9 mouse cellular contexts compared by ENCODE assay signal in the genomic region with DNA sequence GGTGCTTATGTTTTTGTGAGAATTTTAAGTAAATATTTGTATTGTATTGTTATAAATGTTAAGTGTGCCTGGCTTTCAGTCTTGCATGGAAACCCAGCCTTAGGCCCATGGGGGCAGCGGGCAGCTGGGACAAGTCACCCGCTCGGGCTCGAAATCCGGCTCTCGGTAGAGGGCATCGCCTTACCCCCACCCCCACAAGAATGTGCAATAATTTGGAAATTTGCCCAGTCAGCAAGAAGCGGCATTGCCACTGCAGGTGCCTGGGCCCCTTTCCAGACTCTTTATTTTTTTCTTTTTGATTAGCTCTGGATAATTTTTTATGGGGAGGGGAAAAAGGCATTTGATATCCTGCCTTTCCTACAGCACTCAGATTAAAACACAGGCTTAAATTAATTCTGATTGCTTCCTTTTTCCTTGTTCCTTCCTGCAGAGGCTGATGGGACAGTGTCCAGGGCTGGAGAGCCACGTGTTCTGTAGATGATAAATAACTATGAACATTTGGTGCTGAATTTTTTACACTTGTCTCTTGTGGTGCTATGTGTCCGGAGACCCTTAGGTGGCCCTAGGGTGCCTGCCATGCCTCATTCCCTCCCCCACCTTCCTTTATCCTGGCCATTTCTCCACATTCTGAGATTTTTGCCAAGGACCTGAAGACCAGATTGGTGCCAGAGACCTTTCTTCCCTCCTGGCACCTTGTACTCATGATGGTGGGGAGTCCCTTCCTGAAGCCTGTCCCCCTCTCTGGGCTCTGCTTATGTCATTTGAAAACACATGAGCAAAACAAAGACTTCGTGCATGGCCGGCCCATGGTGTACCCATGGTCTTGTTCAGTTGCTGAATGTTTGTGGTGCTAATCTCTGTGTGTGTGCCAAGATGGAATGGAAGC. TPM values are rescaled to one million over a fixed set of nuclear protein-coding genes. Genes with fewer than 3 reads are reported as not detected.
DNase-seq lines count a peak whose midpoint lies in the region; ATAC-seq and TF ChIP-seq lines count a peak whose summit lies in the region.
"Had no signal": no experiment of that assay in that cellular context is flagged by ENCODE, and none has a peak within 500 bp of the region (broad histone marks: within the 10 kb centered on the region; RNA-seq: fewer than 3 reads in every experiment).

No protein-coding gene starts in this region.

- 65% methylated on average over 12 of the region's 12 CpGs for WGBS in embryonic facial prominence, embryonic 14.5 days
- 91% methylated on average over 12 of the region's 12 CpGs for WGBS in embryonic facial prominence, embryonic 10.5 days
- WGBS in midbrain, embryonic 14.5 days, result 77% methylated on average over 12 of the region's 12 CpGs
- 74% methylated on average over 12 of the region's 12 CpGs for WGBS in midbrain, embryonic 13.5 days
- 57% methylated on average over 12 of the region's 12 CpGs for WGBS in midbrain, postnatal 0 days

- no peak overlapping the region for H3K4me2 ChIP-seq in embryonic facial prominence, embryonic 14.5 days (ENCODE audit: low read depth, low read length)
- no peak overlapping the region for H3K4me2 ChIP-seq in midbrain, embryonic 14.5 days (ENCODE audit: low read length)
- no peak overlapping the region for H3K4me2 ChIP-seq in midbrain, embryonic 13.5 days (replicated peaks)
- H3K4me2 ChIP-seq in midbrain, postnatal 0 days (ENCODE audit: low read depth, low read length, poor library complexity, severe bottlenecking), result no peak overlapping the region
- H3K4me2 ChIP-seq: embryonic facial prominence, embryonic 13.5 days had no signal

- H3K9ac ChIP-seq in embryonic facial prominence, embryonic 14.5 days (ENCODE audit: low read depth, low read length), result no peak overlapping the region
- no peak overlapping the region for H3K9ac ChIP-seq in midbrain, embryonic 14.5 days (replicated peaks; ENCODE audit: low read length)
- H3K9ac ChIP-seq in midbrain, embryonic 13.5 days (replicated peaks), result no peak overlapping the region
- no peak overlapping the region for H3K9ac ChIP-seq in midbrain, postnatal 0 days (replicated peaks; ENCODE audit: low read length, poor library complexity, severe bottlenecking)
- H3K9ac ChIP-seq: embryonic facial prominence, embryonic 13.5 days had no signal

- H3K36me3 ChIP-seq in embryonic facial prominence, embryonic 14.5 days (ENCODE audit: control insufficient read depth, insufficient read depth, low read length), result peaks cover 65% of the 10 kb centered on the region
- H3K36me3 ChIP-seq in embryonic facial prominence, embryonic 10.5 days (replicated peaks), result peaks cover 14% of the 10 kb centered on the region
- H3K36me3 ChIP-seq in midbrain, embryonic 14.5 days (ENCODE audit: control insufficient read depth, insufficient read depth, low read length), result no peaks in the 10 kb centered on the region
- H3K36me3 ChIP-seq in midbrain, embryonic 13.5 days, result no peaks in the 10 kb centered on the region
- H3K36me3 ChIP-seq in midbrain, postnatal 0 days (ENCODE audit: insufficient read depth, low read length), result no peaks in the 10 kb centered on the region

- no peaks in the 10 kb centered on the region for H3K27me3 ChIP-seq in embryonic facial prominence, embryonic 14.5 days (replicated peaks; ENCODE audit: control insufficient read depth, insufficient read depth, low read length)
- H3K27me3 ChIP-seq in embryonic facial prominence, embryonic 10.5 days (replicated peaks; ENCODE audit: low read depth, poor library complexity, severe bottlenecking), result no peaks in the 10 kb centered on the region
- no peaks in the 10 kb centered on the region for H3K27me3 ChIP-seq in midbrain, embryonic 14.5 days (ENCODE audit: control insufficient read depth, insufficient read depth, low read length)
- no peaks in the 10 kb centered on the region for H3K27me3 ChIP-seq in midbrain, embryonic 13.5 days
- no peaks in the 10 kb centered on the region for H3K27me3 ChIP-seq in midbrain, postnatal 0 days (ENCODE audit: insufficient read depth, low read length)
- H3K27me3 ChIP-seq: embryonic facial prominence, embryonic 13.5 days had no signal

- ATAC-seq in embryonic facial prominence, embryonic 14.5 days (ENCODE audit: low read depth), result peak; percentile 53
- no peak for ATAC-seq in midbrain, embryonic 14.5 days (ENCODE audit: low FRiP score, low TSS enrichment)
- no peak for ATAC-seq in midbrain, embryonic 13.5 days
- no peak for ATAC-seq in midbrain, postnatal 0 days (ENCODE audit: low FRiP score)

- H3K9me3 ChIP-seq in embryonic facial prominence, embryonic 14.5 days (ENCODE audit: control insufficient read depth, low read length), result no peaks in the 10 kb centered on the region
- H3K9me3 ChIP-seq in embryonic facial prominence, embryonic 10.5 days, result no peaks in the 10 kb centered on the region
- H3K9me3 ChIP-seq in midbrain, embryonic 14.5 days (ENCODE audit: control insufficient read depth, low read length), result no peaks in the 10 kb centered on the region
- peaks cover 9% of the 10 kb centered on the region; the same call in 1 of the 2 replicates for H3K9me3 ChIP-seq in midbrain, embryonic 13.5 days
- no peaks in the 10 kb centered on the region for H3K9me3 ChIP-seq in midbrain, postnatal 0 days (ENCODE audit: low read length)
- H3K9me3 ChIP-seq: embryonic facial prominence, embryonic 13.5 days had no signal

- H3K4me3 ChIP-seq in embryonic facial prominence, embryonic 14.5 days (ENCODE audit: low read depth, low read length), result no peak overlapping the region
- no peak overlapping the region for H3K4me3 ChIP-seq in embryonic facial prominence, embryonic 10.5 days
- H3K4me3 ChIP-seq in midbrain, embryonic 14.5 days (replicated peaks; ENCODE audit: low read depth, low read length), result no peak overlapping the region
- no peak overlapping the region for H3K4me3 ChIP-seq in midbrain, embryonic 13.5 days (replicated peaks)
- H3K4me3 ChIP-seq in midbrain, postnatal 0 days (ENCODE audit: low read depth, low read length), result no peak overlapping the region
- H3K4me3 ChIP-seq: embryonic facial prominence, embryonic 13.5 days had no signal

- DNase-seq in embryonic facial prominence, embryonic 14.5 days (ENCODE audit: low spot score), result peak; percentile 78
- DNase-seq in embryonic facial prominence, embryonic 10.5 days (ENCODE audit: low spot score), result no peak
- DNase-seq in midbrain, embryonic 14.5 days, result peak; percentile 55
- DNase-seq in kidney, adult 8-10 months, result peak; percentile 26 to 44
- DNase-seq in midbrain, postnatal 0 days (ENCODE audit: low spot score), result peak; percentile 42
- DNase-seq in urinary bladder, postnatal 25 days (ENCODE audit: low spot score), result no peak
- no peak for DNase-seq in ovary, adult 18-20 months (ENCODE audit: low spot score)

- peak overlapping the region; percentile 15; the same call in 1 of the 2 replicates for H3K27ac ChIP-seq in embryonic facial prominence, embryonic 14.5 days (replicated peaks; ENCODE audit: low read depth, low read length)
- no peak overlapping the region for H3K27ac ChIP-seq in embryonic facial prominence, embryonic 10.5 days (replicated peaks)
- H3K27ac ChIP-seq in midbrain, embryonic 14.5 days (replicated peaks; ENCODE audit: low read depth, low read length), result 0 out of 2 replicates have a peak overlapping the region, but pooled peaks have one; percentile 8
- H3K27ac ChIP-seq in midbrain, embryonic 13.5 days, result no peak overlapping the region
- no peak overlapping the region for H3K27ac ChIP-seq in midbrain, postnatal 0 days (ENCODE audit: low read depth, low read length)
- H3K27ac ChIP-seq: embryonic facial prominence, embryonic 13.5 days had no signal

- H3K4me1 ChIP-seq in embryonic facial prominence, embryonic 14.5 days (ENCODE audit: control insufficient read depth, insufficient read depth, low read length), result no peaks in the 10 kb centered on the region
- H3K4me1 ChIP-seq in embryonic facial prominence, embryonic 10.5 days, result no peaks in the 10 kb centered on the region
- H3K4me1 ChIP-seq in midbrain, embryonic 14.5 days (ENCODE audit: control insufficient read depth, insufficient read depth, low read length), result peaks cover 5% of the 10 kb centered on the region; the same call in 1 of the 2 replicates
- H3K4me1 ChIP-seq in midbrain, embryonic 13.5 days (replicated peaks), result peaks cover 7% of the 10 kb centered on the region
- H3K4me1 ChIP-seq in midbrain, postnatal 0 days (ENCODE audit: insufficient read depth, low read length), result 0 out of 2 replicates have a peak, but pooled peaks cover 6% of the 10 kb centered on the region

- no peak for TF ChIP-seq CTCF in midbrain, postnatal 0 days (IDR thresholded peaks at IDR 0.05)

RNA-seq across cellular contexts. Expression of a gene that starts 46.9 kb away (rescaled TPM):
- polyA plus RNA-seq in embryonic facial prominence, embryonic 14.5 days (2014; fragmentation: Nextera tagmentation; extraction: Ambion mirVana), result 0.67 and 1.0 TPM in 2 replicates
- polyA plus RNA-seq in embryonic facial prominence, embryonic 10.5 days (2016; fragmentation: Nextera tagmentation; extraction: Ambion mirVana), result not detected in 2 replicates
- not detected in 2 replicates for polyA plus RNA-seq in midbrain, embryonic 14.5 days (2014; fragmentation: Nextera tagmentation; extraction: Ambion mirVana)
- polyA plus RNA-seq in midbrain, embryonic 13.5 days (2015; fragmentation: Nextera tagmentation; extraction: Ambion mirVana), result not detected in 2 replicates
- total RNA-seq in midbrain, postnatal 0 days (2014; rRNA removed), result not detected in 2 replicates
- polyA plus RNA-seq in midbrain, postnatal 0 days (2015; fragmentation: Nextera tagmentation; extraction: Ambion mirVana), result not detected in 2 replicates
- polyA plus RNA-seq: embryonic facial prominence, embryonic 13.5 days had no signal

Comparison
In these comparisons a context has a peak if more than half of its experiments do, and no peak if none do; other contexts are left out.
1. DNase-seq: peak in embryonic facial prominence, embryonic 14.5 days (single experiment), midbrain, embryonic 14.5 days (single experiment), kidney, adult 8-10 months (2 of 2) and midbrain, postnatal 0 days (single experiment); none in embryonic facial prominence, embryonic 10.5 days (single experiment), urinary bladder, postnatal 25 days (single experiment) and ovary, adult 18-20 months (single experiment).
2. H3K27ac ChIP-seq: peak in embryonic facial prominence, embryonic 14.5 days (single experiment) and midbrain, embryonic 14.5 days (single experiment); none in embryonic facial prominence, embryonic 10.5 days (single experiment), midbrain, embryonic 13.5 days (single experiment) and midbrain, postnatal 0 days (single experiment).